Mouse (Mus musculus): ENCODE results near the gene Brca2. TPM values are rescaled to one million over a fixed set of nuclear protein-coding genes. Genes with fewer than 3 reads are reported as not detected.

The Brca2 gene
- polyA plus RNA-seq, 1 experiment from 2014 or later, result 6.6 TPM

DNA sequence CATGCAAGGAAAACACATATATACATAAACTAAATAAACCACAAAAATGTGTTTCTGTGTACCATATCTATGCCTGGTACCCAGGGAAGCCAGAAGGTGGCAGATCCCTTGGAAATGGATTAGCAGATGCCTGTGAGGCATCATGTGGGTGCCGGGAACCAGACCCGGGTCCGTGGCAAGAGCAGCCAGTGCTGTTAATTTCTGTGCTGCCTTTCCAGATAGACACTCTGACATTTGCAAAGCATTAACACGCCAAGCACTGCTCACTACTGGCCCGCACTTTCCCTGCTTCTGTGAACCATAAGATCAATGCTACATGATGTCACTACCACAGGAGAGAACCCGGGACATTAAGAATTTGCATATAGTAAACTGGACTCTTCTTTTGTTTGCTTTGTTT lies 83.7 kb downstream of the Brca2 start:
- no peak overlapping the region for H3K9ac ChIP-seq (ENCODE audit: low read length)
- H3K4me3 ChIP-seq (ENCODE audit: low read depth, low read length), result no peak overlapping the region
- TF ChIP-seq EP300 (optimal IDR thresholded peaks at IDR 0.05), result no peak
- TF ChIP-seq CTCF (IDR thresholded peaks at IDR 0.05; ENCODE audit: low read depth), result no peak
- H3K4me2 ChIP-seq (replicated peaks; ENCODE audit: low read depth), result no peak overlapping the region
- H3K27ac ChIP-seq (replicated peaks), result no peak overlapping the region
- ATAC-seq (ENCODE audit: low FRiP score, low TSS enrichment), result no peak
- no peaks in the 10 kb centered on the region for H3K36me3 ChIP-seq (ENCODE audit: control insufficient read depth, insufficient read depth, low read length)
- WGBS, result over 99% methylated on average over 6 of the region's 6 CpGs
- DNase-seq (ENCODE audit: low spot score), result no peak
- no peaks in the 10 kb centered on the region for H3K9me3 ChIP-seq (ENCODE audit: control insufficient read depth, low read length)
- no peaks in the 10 kb centered on the region for H3K4me1 ChIP-seq (replicated peaks; ENCODE audit: control insufficient read depth, insufficient read depth)
- no peaks in the 10 kb centered on the region for H3K27me3 ChIP-seq (ENCODE audit: control insufficient read depth, insufficient read depth, low read length)

DNA sequence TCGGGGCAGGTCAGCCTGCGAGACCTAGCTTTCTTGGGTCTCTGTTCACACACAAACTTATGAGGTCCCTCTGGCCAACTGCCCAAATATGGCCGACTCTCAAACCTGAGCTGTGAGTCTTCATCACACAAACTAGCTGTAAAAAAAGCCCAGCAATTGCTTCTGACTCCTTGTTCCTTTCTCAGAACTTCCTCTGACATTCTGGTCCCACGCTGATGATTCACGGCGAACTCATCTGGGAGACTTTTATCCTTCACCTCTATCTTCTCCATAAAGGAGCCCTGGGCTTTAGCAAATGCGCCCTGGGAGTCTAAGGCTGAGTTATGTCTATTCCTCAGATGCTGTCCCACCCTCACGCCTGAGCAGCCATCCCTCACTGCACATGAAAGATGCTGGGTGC lies 85.2 kb downstream of the Brca2 start:
- no peak for ATAC-seq (ENCODE audit: low FRiP score, low TSS enrichment)

DNA sequence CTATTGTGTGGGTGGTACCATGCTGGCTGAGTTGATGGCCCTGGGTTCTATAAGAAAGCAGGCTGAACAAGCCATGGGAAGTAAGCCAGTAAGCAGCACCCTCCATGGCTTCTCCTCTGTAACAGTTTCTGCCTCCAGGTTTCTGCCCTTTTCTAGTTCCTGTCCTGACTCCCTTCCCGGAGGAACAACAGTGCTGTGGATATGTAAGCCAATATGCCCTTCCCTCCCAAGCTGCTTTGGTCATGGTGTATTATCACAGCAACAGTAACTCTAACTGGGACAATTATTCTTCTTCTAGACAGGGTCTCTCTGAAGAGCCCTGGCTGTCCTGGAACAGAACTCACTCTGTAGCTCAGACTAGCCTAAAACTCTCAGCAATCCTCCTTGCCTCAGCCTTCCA lies 88.7 kb downstream of the Brca2 start:
- TF ChIP-seq CTCF (IDR thresholded peaks at IDR 0.05; ENCODE audit: low read depth) (no peak), EP300 (optimal IDR thresholded peaks at IDR 0.05) (no peak)
- no peaks in the 10 kb centered on the region for H3K36me3 ChIP-seq (ENCODE audit: control insufficient read depth, insufficient read depth, low read length)
- H3K9me3 ChIP-seq (ENCODE audit: control insufficient read depth, low read length), result no peaks in the 10 kb centered on the region
- ATAC-seq (ENCODE audit: low FRiP score, low TSS enrichment), result no peak
- H3K4me3 ChIP-seq (ENCODE audit: low read depth, low read length), result no peak overlapping the region
- 84% methylated on average over 1 of the region's 1 CpGs for WGBS
- H3K4me2 ChIP-seq (replicated peaks; ENCODE audit: low read depth), result no peak overlapping the region
- DNase-seq (ENCODE audit: low spot score), result no peak
- no peak overlapping the region for H3K27ac ChIP-seq (replicated peaks)
- H3K27me3 ChIP-seq (ENCODE audit: control insufficient read depth, insufficient read depth, low read length), result no peaks in the 10 kb centered on the region
- H3K9ac ChIP-seq (ENCODE audit: low read length), result no peak overlapping the region
- no peaks in the 10 kb centered on the region for H3K4me1 ChIP-seq (replicated peaks; ENCODE audit: control insufficient read depth, insufficient read depth)

More for the DNA sequence above, 85.2 kb downstream of the Brca2 start:
- H3K9me3 ChIP-seq (ENCODE audit: control insufficient read depth, low read length), result no peaks in the 10 kb centered on the region
- TF ChIP-seq EP300 (optimal IDR thresholded peaks at IDR 0.05), result no peak
- TF ChIP-seq CTCF (IDR thresholded peaks at IDR 0.05; ENCODE audit: low read depth), result no peak
- H3K27me3 ChIP-seq (ENCODE audit: control insufficient read depth, insufficient read depth, low read length), result no peaks in the 10 kb centered on the region
- no peak overlapping the region for H3K9ac ChIP-seq (ENCODE audit: low read length)
- H3K4me3 ChIP-seq (ENCODE audit: low read depth, low read length), result no peak overlapping the region
- DNase-seq (ENCODE audit: low spot score), result no peak
- H3K36me3 ChIP-seq (ENCODE audit: control insufficient read depth, insufficient read depth, low read length), result no peaks in the 10 kb centered on the region
- no peak overlapping the region for H3K4me2 ChIP-seq (replicated peaks; ENCODE audit: low read depth)
- no peaks in the 10 kb centered on the region for H3K4me1 ChIP-seq (replicated peaks; ENCODE audit: control insufficient read depth, insufficient read depth)
- no peak overlapping the region for H3K27ac ChIP-seq (replicated peaks)
- WGBS, result 80% methylated on average over 8 of the region's 8 CpGs

DNA sequence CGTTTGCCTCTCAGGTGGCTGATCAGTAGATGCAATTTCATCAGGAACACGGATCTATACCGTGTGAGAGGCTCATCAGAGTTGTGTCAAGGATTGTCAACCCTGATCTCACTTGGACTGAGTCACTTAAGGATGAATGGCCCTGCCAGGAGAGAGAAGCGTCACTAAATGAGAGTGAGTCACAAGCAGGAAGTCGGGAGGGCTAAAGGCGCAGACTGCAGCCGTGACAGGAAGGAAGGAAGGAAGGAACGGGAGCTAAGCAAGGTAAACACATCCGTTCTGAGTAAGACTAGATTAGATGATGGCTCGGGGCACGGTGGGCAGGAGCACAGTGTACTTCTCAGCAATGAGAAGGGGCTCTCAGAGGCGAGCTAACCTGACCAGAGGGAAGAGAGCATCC lies 89.3 kb downstream of the Brca2 start:
- no peak overlapping the region for H3K9ac ChIP-seq (ENCODE audit: low read length)
- peak; percentile 94 for ATAC-seq (ENCODE audit: low FRiP score, low TSS enrichment)
- no peaks in the 10 kb centered on the region for H3K27me3 ChIP-seq (ENCODE audit: control insufficient read depth, insufficient read depth, low read length)
- peak; percentile 39 for DNase-seq (ENCODE audit: low spot score)
- WGBS, result 29% methylated on average over 12 of the region's 12 CpGs
- no peak for TF ChIP-seq CTCF (IDR thresholded peaks at IDR 0.05; ENCODE audit: low read depth)
- no peak for TF ChIP-seq EP300 (optimal IDR thresholded peaks at IDR 0.05)
- no peaks in the 10 kb centered on the region for H3K36me3 ChIP-seq (ENCODE audit: control insufficient read depth, insufficient read depth, low read length)
- H3K4me3 ChIP-seq (ENCODE audit: low read depth, low read length), result no peak overlapping the region
- no peaks in the 10 kb centered on the region for H3K9me3 ChIP-seq (ENCODE audit: control insufficient read depth, low read length)
- H3K4me2 ChIP-seq (replicated peaks; ENCODE audit: low read depth), result no peak overlapping the region
- no peaks in the 10 kb centered on the region for H3K4me1 ChIP-seq (replicated peaks; ENCODE audit: control insufficient read depth, insufficient read depth)
- no peak overlapping the region for H3K27ac ChIP-seq (replicated peaks)

DNA sequence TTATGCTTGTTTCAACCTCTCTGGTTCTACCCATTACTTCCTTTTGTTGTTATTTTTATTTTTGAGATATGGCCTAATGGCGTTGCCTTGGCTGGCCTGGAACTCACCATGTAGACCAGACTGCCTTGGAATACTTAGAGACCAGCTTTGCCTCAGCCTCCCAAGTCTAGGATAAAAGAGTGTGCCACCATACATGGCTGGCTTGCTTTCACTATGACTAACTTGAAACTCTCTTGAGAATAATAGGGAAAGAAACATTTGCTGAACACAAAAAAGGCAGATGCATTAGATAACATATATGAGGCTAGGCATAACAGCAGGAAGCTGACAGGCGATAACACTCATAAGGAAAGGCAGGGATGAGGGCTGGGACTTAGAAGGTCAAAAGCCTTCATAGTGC lies 91.6 kb downstream of the Brca2 start:
- no peaks in the 10 kb centered on the region for H3K9me3 ChIP-seq (ENCODE audit: control insufficient read depth, low read length)
- H3K9ac ChIP-seq (ENCODE audit: low read length), result no peak overlapping the region
- WGBS, result 92% methylated on average over 2 of the region's 2 CpGs
- no peak overlapping the region for H3K4me3 ChIP-seq (ENCODE audit: low read depth, low read length)
- TF ChIP-seq CTCF (IDR thresholded peaks at IDR 0.05; ENCODE audit: low read depth), result no peak
- TF ChIP-seq EP300 (optimal IDR thresholded peaks at IDR 0.05), result no peak
- H3K36me3 ChIP-seq (ENCODE audit: control insufficient read depth, insufficient read depth, low read length), result no peaks in the 10 kb centered on the region
- ATAC-seq (ENCODE audit: low FRiP score, low TSS enrichment) (no peak), DNase-seq (ENCODE audit: low spot score) (no peak)
- no peak overlapping the region for H3K4me2 ChIP-seq (replicated peaks; ENCODE audit: low read depth)
- H3K27ac ChIP-seq (replicated peaks), result no peak overlapping the region
- H3K4me1 ChIP-seq (replicated peaks; ENCODE audit: control insufficient read depth, insufficient read depth), result no peaks in the 10 kb centered on the region
- H3K27me3 ChIP-seq (ENCODE audit: control insufficient read depth, insufficient read depth, low read length), result no peaks in the 10 kb centered on the region

DNA sequence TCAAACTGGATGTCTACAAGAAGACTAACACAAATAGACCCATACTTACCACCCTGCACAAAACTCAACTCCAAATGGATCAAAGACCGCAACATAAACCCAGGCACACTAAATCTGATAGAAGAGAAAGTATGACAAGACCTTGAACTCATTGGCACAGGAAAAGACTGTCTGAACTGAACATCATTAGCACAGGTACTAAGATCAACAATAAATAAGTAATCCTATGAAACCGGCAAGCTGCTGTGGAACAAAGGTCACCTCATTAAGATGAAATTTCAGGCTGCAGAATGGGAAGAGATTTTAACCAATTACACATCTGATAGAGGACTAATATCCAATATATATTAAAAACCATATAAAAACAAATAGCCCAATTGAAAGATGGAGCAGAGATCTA lies 93.8 kb downstream of the Brca2 start:
- 89% methylated on average over 2 of the region's 2 CpGs for WGBS

More for the DNA sequence above, 93.8 kb downstream of the Brca2 start:
- Histone ChIP-seq H3K4me3 (ENCODE audit: low read depth, low read length) (no peak overlapping the region), H3K9ac (ENCODE audit: low read length) (no peak overlapping the region), H3K4me1 (replicated peaks; ENCODE audit: control insufficient read depth, insufficient read depth) (no peaks in the 10 kb centered on the region), H3K4me2 (replicated peaks; ENCODE audit: low read depth) (no peak overlapping the region), H3K27me3 (ENCODE audit: control insufficient read depth, insufficient read depth, low read length) (no peaks in the 10 kb centered on the region), H3K9me3 (ENCODE audit: control insufficient read depth, low read length) (no peaks in the 10 kb centered on the region), H3K27ac (replicated peaks) (no peak overlapping the region), H3K36me3 (ENCODE audit: control insufficient read depth, insufficient read depth, low read length) (no peaks in the 10 kb centered on the region)
- ATAC-seq (ENCODE audit: low FRiP score, low TSS enrichment) (no peak), DNase-seq (ENCODE audit: low spot score) (no peak)
- no peak for TF ChIP-seq CTCF (IDR thresholded peaks at IDR 0.05; ENCODE audit: low read depth)
- TF ChIP-seq EP300 (optimal IDR thresholded peaks at IDR 0.05), result no peak

All from stomach, postnatal 0 days (tissue).